Mouse (Mus musculus): ENCODE measurements around the gene Rab17. TPM values are rescaled to one million over a fixed set of nuclear protein-coding genes. Genes with fewer than 3 reads are reported as not detected.
A peak's percentile ranks its signal among the peaks of the same experiment; 100 is the strongest.

The Rab17 gene
- polyA plus RNA-seq, 1 experiment: 1.0 TPM

DNA sequence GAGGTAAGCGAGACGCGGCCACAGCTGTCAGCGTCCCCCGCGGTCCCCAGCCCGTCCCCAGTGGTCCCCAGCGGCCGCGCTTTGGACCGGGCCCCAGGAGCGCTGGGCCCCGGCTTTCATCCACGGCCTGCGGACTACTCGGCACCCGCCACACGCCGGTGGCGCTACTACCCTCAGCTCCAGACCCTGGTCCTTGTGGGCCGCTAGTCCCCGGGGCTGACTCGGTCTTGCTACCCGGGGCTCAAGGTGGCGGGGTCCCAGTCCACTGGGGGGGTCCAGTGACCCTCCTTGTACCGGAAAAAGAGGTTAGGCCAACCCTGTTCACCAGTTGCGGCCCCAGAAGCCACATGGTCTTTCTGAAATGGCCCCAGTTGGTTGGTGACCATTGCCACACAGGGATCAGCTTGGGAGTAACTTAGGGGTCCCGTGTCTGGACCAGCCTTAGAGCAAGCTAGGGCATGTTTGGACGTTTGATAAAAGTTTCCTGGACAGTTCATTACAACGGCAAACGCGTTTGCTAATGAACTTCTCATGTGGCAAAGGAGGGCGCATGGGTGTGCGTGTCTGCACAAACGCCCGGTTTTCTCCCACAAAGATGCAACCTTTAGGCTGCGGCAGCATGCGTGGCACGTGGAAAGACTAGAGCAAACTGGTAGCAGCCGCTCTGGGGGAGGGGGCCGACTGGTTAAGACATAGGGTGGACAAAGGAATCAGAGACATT is 29.6 kb upstream of the Rab17 start:
- Histone ChIP-seq H3K27me3 (ENCODE audit: control insufficient read depth, insufficient read depth, low read length, poor library complexity, severe bottlenecking) (peaks cover 10% of the 10 kb centered on the region), H3K9ac (ENCODE audit: low read depth, poor library complexity, severe bottlenecking) (peak overlapping the region; percentile 79), H3K27ac (ENCODE audit: insufficient read depth, low read length) (no peak overlapping the region), H3K4me1 (ENCODE audit: control insufficient read depth, insufficient read depth, low read length) (no peaks in the 10 kb centered on the region), H3K9me3 (replicated peaks; ENCODE audit: control insufficient read depth, insufficient read depth, low read length, poor library complexity, severe bottlenecking) (no peaks in the 10 kb centered on the region), H3K4me3 (ENCODE audit: low read depth, low read length) (peak overlapping the region; percentile 79), H3K36me3 (ENCODE audit: control insufficient read depth, insufficient read depth, low read length, poor library complexity, severe bottlenecking) (no peaks in the 10 kb centered on the region)
- TF ChIP-seq CTCF (IDR thresholded peaks at IDR 0.05; ENCODE audit: low read depth, low read length) (no peak), POLR2A (IDR thresholded peaks at IDR 0.05; ENCODE audit: insufficient read depth, low read length) (no peak), EP300 (IDR thresholded peaks at IDR 0.05; ENCODE audit: insufficient read depth, low read depth, low read length) (no peak)

DNA sequence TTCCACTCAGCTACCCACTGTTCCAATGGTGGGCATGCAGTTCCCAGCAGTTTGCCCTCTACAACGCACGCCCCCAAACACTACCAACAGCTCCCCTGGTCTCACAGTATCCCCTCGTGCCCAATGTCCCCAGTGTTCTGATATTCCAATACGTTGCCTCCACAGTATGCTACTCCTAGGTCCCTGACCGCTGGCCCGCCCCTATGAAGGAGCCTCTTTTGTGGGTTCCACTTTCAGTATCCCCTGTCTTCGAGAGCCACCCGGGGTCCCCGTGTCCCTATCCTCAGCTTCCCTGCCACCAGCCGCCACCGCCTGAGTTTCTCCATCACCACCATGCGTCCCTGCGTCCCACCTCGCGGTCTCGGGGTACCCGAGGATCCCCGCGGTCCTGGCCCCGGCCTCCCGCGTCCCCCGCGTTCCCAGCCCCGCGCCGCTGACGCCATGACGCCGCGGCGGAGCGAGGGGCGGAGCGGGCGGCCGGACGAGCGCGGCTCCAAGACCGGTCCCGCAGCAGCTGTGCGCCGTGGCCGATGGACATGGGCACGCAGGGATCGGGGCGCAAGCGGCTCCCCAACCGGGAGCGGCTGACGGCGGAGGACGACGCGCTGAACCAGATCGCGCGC is 28.9 kb upstream of the Rab17 start, which contains the start of gene Lrrfip1:
Gene Lrrfip1, plus strand, starts transcription at position 470 of the 623 bp plus-strand sequence.
- no peaks in the 10 kb centered on the region for H3K9me3 ChIP-seq (replicated peaks; ENCODE audit: control insufficient read depth, insufficient read depth, low read length, poor library complexity, severe bottlenecking)
- no peaks in the 10 kb centered on the region for H3K36me3 ChIP-seq (ENCODE audit: control insufficient read depth, insufficient read depth, low read length, poor library complexity, severe bottlenecking)
- peak within 1 kb of the TSS; percentile 79 for H3K4me3 ChIP-seq (ENCODE audit: low read depth, low read length)
- peak within 1 kb of the TSS; percentile 79 for H3K9ac ChIP-seq (ENCODE audit: low read depth, poor library complexity, severe bottlenecking)
- H3K27ac ChIP-seq (ENCODE audit: insufficient read depth, low read length): no peak within 1 kb of the TSS
- H3K4me1 ChIP-seq (ENCODE audit: control insufficient read depth, insufficient read depth, low read length): no peaks in the 10 kb centered on the region
- H3K27me3 ChIP-seq (ENCODE audit: control insufficient read depth, insufficient read depth, low read length, poor library complexity, severe bottlenecking): peaks cover 10% of the 10 kb centered on the region
- TF ChIP-seq POLR2A (IDR thresholded peaks at IDR 0.05; ENCODE audit: insufficient read depth, low read length) (no peak), EP300 (IDR thresholded peaks at IDR 0.05; ENCODE audit: insufficient read depth, low read depth, low read length) (no peak), CTCF (IDR thresholded peaks at IDR 0.05; ENCODE audit: low read depth, low read length) (no peak)

DNA sequence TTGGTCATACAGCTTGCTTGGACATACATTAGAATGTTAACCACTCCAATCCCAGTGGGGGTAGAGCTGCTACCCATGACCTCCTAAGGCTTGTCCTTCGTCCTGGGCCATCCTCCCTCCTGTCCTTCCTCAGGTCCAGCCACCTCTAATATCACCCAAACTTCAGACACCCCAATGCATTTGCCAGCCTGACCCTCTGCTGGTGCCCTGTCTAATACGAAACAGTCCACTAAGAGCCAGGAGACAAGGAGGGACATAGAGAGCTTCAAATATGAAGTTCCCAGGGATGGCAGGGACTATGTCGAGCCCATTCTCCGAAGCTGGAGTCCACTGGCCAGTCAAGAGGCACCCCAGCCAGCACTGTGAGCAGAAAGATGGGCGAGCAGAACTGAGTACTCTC is 28.2 kb upstream of the Rab17 start:
- H3K9ac ChIP-seq (ENCODE audit: low read depth, poor library complexity, severe bottlenecking): no peak overlapping the region
- H3K36me3 ChIP-seq (ENCODE audit: control insufficient read depth, insufficient read depth, low read length, poor library complexity, severe bottlenecking): no peaks in the 10 kb centered on the region
- H3K27me3 ChIP-seq (ENCODE audit: control insufficient read depth, insufficient read depth, low read length, poor library complexity, severe bottlenecking): peaks cover 10% of the 10 kb centered on the region
- H3K4me3 ChIP-seq (ENCODE audit: low read depth, low read length): no peak overlapping the region
- no peaks in the 10 kb centered on the region for H3K4me1 ChIP-seq (ENCODE audit: control insufficient read depth, insufficient read depth, low read length)
- no peak overlapping the region for H3K27ac ChIP-seq (ENCODE audit: insufficient read depth, low read length)
- H3K9me3 ChIP-seq (replicated peaks; ENCODE audit: control insufficient read depth, insufficient read depth, low read length, poor library complexity, severe bottlenecking): no peaks in the 10 kb centered on the region
- TF ChIP-seq POLR2A (IDR thresholded peaks at IDR 0.05; ENCODE audit: insufficient read depth, low read length) (no peak), CTCF (IDR thresholded peaks at IDR 0.05; ENCODE audit: low read depth, low read length) (no peak), EP300 (IDR thresholded peaks at IDR 0.05; ENCODE audit: insufficient read depth, low read depth, low read length) (no peak)

DNA sequence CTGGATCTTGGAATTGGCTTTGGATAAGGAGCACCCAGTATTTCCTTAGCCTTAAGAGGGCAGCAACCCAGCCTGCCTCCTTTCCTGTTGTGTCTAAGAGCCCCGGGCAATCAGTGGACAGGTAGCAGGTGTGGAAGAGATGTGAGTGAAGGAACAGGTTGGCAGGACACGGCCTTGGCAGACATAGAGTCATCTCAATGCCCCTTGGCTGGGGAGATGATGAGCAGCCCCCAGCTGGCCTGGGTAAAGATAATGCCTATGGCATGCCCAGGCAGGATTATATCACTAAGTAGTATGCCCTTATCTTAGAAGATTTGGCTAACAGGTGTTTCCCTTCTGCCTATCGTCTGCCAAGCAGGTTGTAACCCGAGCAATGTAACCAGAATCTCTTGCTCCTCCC is 27.7 kb upstream of the Rab17 start:
- Histone ChIP-seq H3K36me3 (ENCODE audit: control insufficient read depth, insufficient read depth, low read length, poor library complexity, severe bottlenecking) (no peaks in the 10 kb centered on the region), H3K4me3 (ENCODE audit: low read depth, low read length) (no peak overlapping the region), H3K27me3 (ENCODE audit: control insufficient read depth, insufficient read depth, low read length, poor library complexity, severe bottlenecking) (peaks cover 10% of the 10 kb centered on the region), H3K9ac (ENCODE audit: low read depth, poor library complexity, severe bottlenecking) (no peak overlapping the region), H3K4me1 (ENCODE audit: control insufficient read depth, insufficient read depth, low read length) (no peaks in the 10 kb centered on the region), H3K9me3 (replicated peaks; ENCODE audit: control insufficient read depth, insufficient read depth, low read length, poor library complexity, severe bottlenecking) (no peaks in the 10 kb centered on the region), H3K27ac (ENCODE audit: insufficient read depth, low read length) (no peak overlapping the region)
- TF ChIP-seq EP300 (IDR thresholded peaks at IDR 0.05; ENCODE audit: insufficient read depth, low read depth, low read length) (no peak), POLR2A (IDR thresholded peaks at IDR 0.05; ENCODE audit: insufficient read depth, low read length) (no peak), CTCF (IDR thresholded peaks at IDR 0.05; ENCODE audit: low read depth, low read length) (no peak)

DNA sequence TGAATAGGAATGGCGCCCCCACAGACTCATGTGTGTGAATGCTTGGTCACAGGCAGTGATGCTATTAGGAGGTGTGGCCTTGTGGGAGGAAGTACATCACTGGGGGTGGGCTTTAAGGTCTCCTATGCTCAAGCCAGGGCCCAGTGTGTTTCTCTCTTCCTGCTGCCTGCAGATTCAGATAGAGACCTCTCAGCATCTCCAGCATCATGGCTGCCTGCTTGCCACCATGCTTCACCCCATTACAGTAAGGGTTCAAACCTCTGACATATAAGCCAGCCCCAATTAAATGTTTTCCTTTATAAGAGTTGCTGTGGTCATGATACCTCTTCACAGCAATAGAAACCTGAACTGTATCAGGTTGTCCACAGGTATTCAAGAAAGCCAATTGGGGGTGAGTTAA is 26.5 kb upstream of the Rab17 start:
- Histone ChIP-seq H3K4me3 (ENCODE audit: low read depth, low read length) (no peak overlapping the region), H3K9ac (ENCODE audit: low read depth, poor library complexity, severe bottlenecking) (no peak overlapping the region), H3K36me3 (ENCODE audit: control insufficient read depth, insufficient read depth, low read length, poor library complexity, severe bottlenecking) (no peaks in the 10 kb centered on the region), H3K27ac (ENCODE audit: insufficient read depth, low read length) (no peak overlapping the region), H3K9me3 (replicated peaks; ENCODE audit: control insufficient read depth, insufficient read depth, low read length, poor library complexity, severe bottlenecking) (no peaks in the 10 kb centered on the region), H3K27me3 (ENCODE audit: control insufficient read depth, insufficient read depth, low read length, poor library complexity, severe bottlenecking) (peaks cover 10% of the 10 kb centered on the region), H3K4me1 (ENCODE audit: control insufficient read depth, insufficient read depth, low read length) (no peaks in the 10 kb centered on the region)
- TF ChIP-seq EP300 (IDR thresholded peaks at IDR 0.05; ENCODE audit: insufficient read depth, low read depth, low read length): no peak
- TF ChIP-seq CTCF (IDR thresholded peaks at IDR 0.05; ENCODE audit: low read depth, low read length): no peak
- no peak for TF ChIP-seq POLR2A (IDR thresholded peaks at IDR 0.05; ENCODE audit: insufficient read depth, low read length)

DNA sequence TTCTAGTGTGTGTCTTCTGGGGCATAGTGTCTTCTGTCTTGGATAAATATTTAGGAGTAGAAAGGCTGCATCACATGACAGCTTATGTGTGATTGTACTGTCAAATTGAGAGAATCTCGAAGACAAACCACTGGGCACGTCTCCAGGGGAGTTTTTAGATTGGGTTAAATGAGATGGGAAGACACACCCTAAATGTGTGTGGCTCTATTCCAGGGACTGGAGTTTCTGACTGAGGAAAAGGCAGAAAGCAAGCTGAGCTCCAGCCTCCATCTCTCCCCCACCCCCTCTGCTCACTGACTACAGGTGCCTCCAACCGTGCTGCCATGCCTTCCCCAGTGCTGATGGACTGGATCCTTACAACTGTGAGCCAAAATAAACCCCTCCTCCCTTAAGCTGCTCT is 11.9 kb upstream of the Rab17 start:
- no peaks in the 10 kb centered on the region for H3K9me3 ChIP-seq (replicated peaks; ENCODE audit: control insufficient read depth, insufficient read depth, low read length, poor library complexity, severe bottlenecking)
- H3K4me1 ChIP-seq (ENCODE audit: control insufficient read depth, insufficient read depth, low read length): no peaks in the 10 kb centered on the region
- no peak overlapping the region for H3K4me3 ChIP-seq (ENCODE audit: low read depth, low read length)
- TF ChIP-seq POLR2A (IDR thresholded peaks at IDR 0.05; ENCODE audit: insufficient read depth, low read length): no peak
- no peak for TF ChIP-seq CTCF (IDR thresholded peaks at IDR 0.05; ENCODE audit: low read depth, low read length)
- TF ChIP-seq EP300 (IDR thresholded peaks at IDR 0.05; ENCODE audit: insufficient read depth, low read depth, low read length): no peak
- no peak overlapping the region for H3K27ac ChIP-seq (ENCODE audit: insufficient read depth, low read length)
- H3K27me3 ChIP-seq (ENCODE audit: control insufficient read depth, insufficient read depth, low read length, poor library complexity, severe bottlenecking): no peaks in the 10 kb centered on the region
- no peaks in the 10 kb centered on the region for H3K36me3 ChIP-seq (ENCODE audit: control insufficient read depth, insufficient read depth, low read length, poor library complexity, severe bottlenecking)
- H3K9ac ChIP-seq (ENCODE audit: low read depth, poor library complexity, severe bottlenecking): no peak overlapping the region
